Mouse (Mus musculus): ENCODE measurements at regions not wholly inside any gene's neighbourhood (a gene's known extent, or its start where the extent isn't known, plus 50 kb on each side); places are given as distances from the start of the nearest gene placed in this dataset.

GRCm38 (mm10) chr12:77852595-77853577 lies 341.2 kb upstream of the Gm6657 start:
- TF ChIP-seq POLR2A (IDR thresholded peaks at IDR 0.05; ENCODE audit: low read depth, low read length) (no peak), CTCF (conservative IDR thresholded peaks at IDR 0.05; ENCODE audit: insufficient read depth, insufficient read length, low read depth, low read length) (no peak)
